Mouse (Mus musculus) kidney, adult 2 months (tissue): ENCODE measurements around the gene Atp2a3. TPM values are rescaled to one million over a fixed set of nuclear protein-coding genes. Genes with fewer than 3 reads are reported as not detected.

Source experiments
- DNase-seq: peaks from one replicate; pipeline ENCODE4 v3.0.0; 2021
- H3K27ac ChIP-seq: fragments of 200-500 bp; 2 replicates; pipeline ENCODE4 v1.5.1; 2012; ENCODE audit warnings: low read depth, low read length, control low read depth, inconsistent platforms; ENCODE audit not compliant: insufficient read depth
- H3K27me3 ChIP-seq: fragments of 200-500 bp; replicated peaks from 2 replicates; pipeline ENCODE4 v1.6.1; 2012; ENCODE audit warnings: mild to moderate bottlenecking, moderate library complexity, low read length, inconsistent platforms; ENCODE audit not compliant: control insufficient read depth, insufficient read depth
- H3K36me3 ChIP-seq: fragments of 200-500 bp; 2 replicates; pipeline ENCODE4 v1.6.1; 2012; ENCODE audit warnings: mild to moderate bottlenecking, moderate library complexity, low read length, inconsistent platforms; ENCODE audit not compliant: control insufficient read depth, insufficient read depth
- H3K4me1 ChIP-seq: fragments of 200-500 bp; 2 replicates; pipeline ENCODE4 v1.6.1; 2011; ENCODE audit warnings: low read length; ENCODE audit not compliant: control insufficient read depth, insufficient read depth
- H3K4me3 ChIP-seq: fragments of 200-500 bp; 2 replicates; pipeline ENCODE4 v1.5.1; 2011; ENCODE audit warnings: mild to moderate bottlenecking, low read depth, low read length, control low read depth; ENCODE audit not compliant: insufficient read depth
- CTCF ChIP-seq: fragments of 200-500 bp; conservative IDR thresholded peaks from 2 replicates; pipeline ENCODE4 v1.5.1; 2011; ENCODE audit warnings: low read depth, mild to moderate bottlenecking, control low read depth, low read length, moderate library complexity, mixed read lengths; ENCODE audit not compliant: insufficient read depth, insufficient read length
- POLR2A ChIP-seq: fragments of 200-500 bp; IDR thresholded peaks from one replicate; pipeline ENCODE4 v1.6.1; 2011; ENCODE audit warnings: low read depth, low read length, control low read depth
- WGBS: fragments of 180-500 bp; shearing (Covaris S2); methylation state at CpG from one replicate; pipeline ENCODE4 v1.1.7; 2018; 5-methylcytosine and 5-hydroxymethylcytosine counted together
- polyA plus RNA-seq: library from polyadenylated mRNA; depleted of rRNA; stranded (reverse); fragments of >200 nt; gene quantifications from 2 replicates; pipeline ENCODE4 v1.2.3, GENCODE M21; 2012

Atp2a3 gene
- polyA plus RNA-seq, 1 experiment: 28.7 TPM

DNA sequence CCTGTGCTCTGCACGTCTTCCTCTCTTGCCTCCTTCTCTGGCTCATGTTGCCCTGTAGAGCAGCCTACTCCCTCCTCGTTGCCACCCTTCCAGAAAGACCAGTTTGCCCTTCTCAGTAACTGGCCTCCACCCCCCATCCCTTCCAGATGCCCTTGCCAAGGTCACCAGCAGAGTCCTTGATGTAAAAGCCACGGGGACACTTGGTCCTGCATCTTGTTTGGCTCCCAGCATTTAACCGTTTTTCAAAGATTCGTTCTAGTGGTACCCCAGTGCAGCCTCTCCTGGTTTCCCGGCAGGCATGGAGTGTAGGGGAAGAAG lies 55.1 kb downstream of the Atp2a3 start:
- Histone ChIP-seq H3K27ac (no peak overlapping the region), H3K4me3 (no peak overlapping the region), H3K36me3 (no peaks in the 10 kb centered on the region), H3K4me1 (peaks cover 7% of the 10 kb centered on the region), H3K27me3 (no peaks in the 10 kb centered on the region)
- TF ChIP-seq CTCF (no peak), POLR2A (no peak)
- WGBS: 71% methylated on average over 6 of the region's 6 CpGs
- no peak for DNase-seq

- TF ChIP-seq POLR2A (no peak), CTCF (no peak)
- Histone ChIP-seq H3K27ac (no peak within 1 kb of the TSS), H3K4me1 (peaks cover 6% of the 10 kb centered on the region), H3K27me3 (no peaks in the 10 kb centered on the region), H3K36me3 (no peaks in the 10 kb centered on the region), H3K4me3 (peak within 1 kb of the TSS; percentile 66)
- peak; percentile 95 for DNase-seq
- 2% methylated on average over 57 of the region's 57 CpGs for WGBS
These were observed 57.6 kb downstream of the Atp2a3 start, which contains the start of gene Camkk1 for GRCm38 (mm10) chr11:73018471-73019146. Gene Camkk1, plus strand, starts transcription at chr11:73019008.

DNA sequence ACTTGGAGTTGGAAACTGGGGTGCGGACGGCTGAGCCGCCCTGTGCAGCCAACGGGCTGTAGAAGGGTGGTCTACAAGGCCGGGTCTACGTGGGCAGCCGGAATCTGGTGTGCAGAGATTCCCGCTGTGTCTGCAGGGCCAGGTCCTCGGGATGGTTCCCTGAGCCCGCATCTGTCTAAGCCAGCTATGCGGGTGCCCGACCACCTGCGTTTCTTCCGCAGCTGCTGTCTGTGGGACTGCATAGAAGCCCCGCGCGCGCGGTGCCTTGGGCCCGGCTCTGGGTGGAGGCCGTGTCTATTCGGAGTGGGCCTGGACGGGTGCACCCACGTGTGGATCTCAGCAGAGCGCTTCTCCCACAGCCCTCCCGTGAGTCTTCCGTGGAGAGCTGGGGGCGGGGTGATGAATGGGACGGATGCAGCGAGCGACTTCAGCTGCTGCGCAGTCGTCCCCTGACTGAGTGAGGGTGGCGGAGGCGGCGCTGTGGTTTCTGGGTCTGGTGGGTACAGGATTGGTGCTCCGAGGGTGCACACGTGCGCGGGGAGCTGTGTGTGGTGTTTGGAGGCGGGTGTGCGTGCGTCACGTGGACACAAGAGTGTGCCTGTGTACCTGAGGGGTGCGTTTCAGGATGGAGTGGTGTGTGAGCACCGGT lies 58.3 kb downstream of the Atp2a3 start:
- H3K27me3 ChIP-seq: no peaks in the 10 kb centered on the region
- no peak for TF ChIP-seq CTCF
- TF ChIP-seq POLR2A: no peak
- H3K4me1 ChIP-seq: peaks cover 3% of the 10 kb centered on the region; the same call in 1 of the 2 replicates
- peak overlapping the region; percentile 66 for H3K4me3 ChIP-seq
- DNase-seq: peak; percentile 23
- H3K36me3 ChIP-seq: no peaks in the 10 kb centered on the region
- 2% methylated on average over 46 of the region's 46 CpGs for WGBS
- H3K27ac ChIP-seq: no peak overlapping the region

DNA sequence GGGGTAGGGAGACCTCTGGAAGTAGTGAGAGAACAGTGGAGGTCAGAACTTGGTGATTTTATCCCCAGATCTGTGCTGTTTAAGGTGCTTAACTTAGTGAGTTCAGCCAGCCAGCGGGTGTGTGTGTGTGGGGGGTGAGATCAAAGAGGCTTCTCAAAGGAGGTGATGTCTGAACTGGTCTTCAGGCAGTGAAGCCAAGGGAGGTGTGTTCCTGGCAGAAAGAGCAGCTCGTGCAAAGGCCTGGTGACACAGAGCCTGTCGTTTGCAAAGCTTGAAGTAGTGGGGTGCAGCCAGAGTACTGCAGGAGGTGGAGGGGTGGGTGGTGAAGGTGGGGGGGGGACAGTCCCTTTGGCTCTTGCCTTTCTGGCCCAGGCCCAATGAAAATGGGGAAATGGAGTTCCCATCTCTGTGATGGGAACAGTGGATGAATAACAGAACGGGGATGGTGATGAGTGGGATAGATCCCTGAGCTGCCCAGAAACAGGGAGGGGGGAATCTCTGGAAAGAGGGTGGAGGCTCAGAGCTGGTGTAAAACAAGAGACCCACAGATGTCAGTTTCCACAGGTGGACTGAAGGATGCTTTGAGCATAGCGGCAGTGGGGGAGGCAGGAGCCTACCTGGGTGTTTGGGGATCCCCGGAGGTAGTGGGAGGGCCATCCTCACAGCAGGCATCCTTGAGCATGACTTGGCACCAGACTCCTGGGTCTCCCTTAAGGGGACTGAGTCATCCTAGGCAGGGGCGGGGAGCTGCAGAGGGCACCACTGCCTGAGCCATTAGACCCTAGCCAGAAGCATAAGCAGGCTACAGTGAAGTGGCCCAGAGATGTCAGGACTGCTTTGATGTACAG lies 60.2 kb downstream of the Atp2a3 start:
- DNase-seq: no peak
- no peaks in the 10 kb centered on the region for H3K36me3 ChIP-seq
- WGBS: 84% methylated on average over 7 of the region's 7 CpGs
- no peak for TF ChIP-seq CTCF
- TF ChIP-seq POLR2A: no peak
- no peaks in the 10 kb centered on the region for H3K27me3 ChIP-seq
- H3K27ac ChIP-seq: no peak overlapping the region
- H3K4me3 ChIP-seq: no peak overlapping the region
- H3K4me1 ChIP-seq: no peaks in the 10 kb centered on the region

- H3K27me3 ChIP-seq: no peaks in the 10 kb centered on the region
- no peak overlapping the region for H3K4me3 ChIP-seq
- WGBS: 73% methylated on average over 9 of the region's 9 CpGs
- H3K4me1 ChIP-seq: no peaks in the 10 kb centered on the region
- TF ChIP-seq POLR2A (no peak), CTCF (no peak)
- no peaks in the 10 kb centered on the region for H3K36me3 ChIP-seq
- H3K27ac ChIP-seq: no peak overlapping the region
- no peak for DNase-seq
These were observed 62.1 kb downstream of the Atp2a3 start for GRCm38 (mm10) chr11:73023099-73023498.

DNA sequence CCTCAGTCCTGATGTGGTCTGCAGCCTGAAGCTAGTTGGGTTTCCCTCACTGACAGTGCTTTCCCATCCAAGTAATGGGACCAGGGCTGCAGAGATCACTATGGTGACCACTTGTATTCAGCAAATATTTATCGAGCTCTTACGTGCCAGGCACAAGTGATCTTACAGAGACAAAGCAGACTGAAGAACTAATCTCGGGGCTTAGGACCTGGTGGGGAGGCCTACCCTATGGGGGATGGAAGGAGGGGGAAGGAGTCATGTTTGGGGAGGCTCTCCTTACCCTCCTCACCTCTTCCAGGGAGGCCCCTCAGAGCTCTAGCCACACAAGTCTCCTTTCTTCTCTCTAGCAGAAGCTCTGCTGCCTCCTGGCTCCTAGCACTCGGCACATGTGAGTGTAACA lies 62.9 kb downstream of the Atp2a3 start:
- 79% methylated on average over 4 of the region's 4 CpGs for WGBS

DNA sequence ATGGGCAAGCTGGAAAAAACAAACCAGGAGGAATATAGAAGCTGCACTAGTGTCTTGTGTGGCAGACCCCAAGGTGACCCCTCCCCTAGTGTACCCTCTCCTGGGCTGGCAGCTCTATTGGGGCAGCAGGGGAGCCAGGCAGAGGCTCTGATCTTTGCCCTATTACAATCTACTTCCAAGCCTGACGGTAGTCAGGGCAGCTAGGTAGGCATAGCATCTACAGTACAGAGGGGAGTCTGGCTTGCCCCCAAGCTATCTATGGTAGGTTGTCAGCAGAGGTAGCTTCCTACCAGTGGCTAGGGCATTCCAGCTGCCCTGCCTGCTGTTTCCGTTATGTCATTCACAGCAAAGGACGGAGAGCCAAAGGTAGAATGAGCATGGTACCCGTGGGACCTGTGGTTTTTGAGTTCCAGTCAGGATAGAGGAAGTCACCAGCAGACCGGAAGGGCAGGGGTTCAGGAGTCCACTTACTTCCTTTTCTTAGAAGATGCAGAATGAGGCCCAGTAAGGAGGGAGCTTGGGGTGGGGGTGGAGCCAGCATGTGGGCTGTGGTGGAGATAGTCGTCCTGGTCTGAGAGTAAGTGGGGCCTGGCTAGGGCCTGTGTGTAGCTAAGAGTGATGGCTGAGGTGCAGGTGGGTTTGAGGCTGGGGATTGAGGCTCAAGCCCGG lies 63.4 kb downstream of the Atp2a3 start:
- no peaks in the 10 kb centered on the region for H3K4me1 ChIP-seq
- 38% methylated on average over 7 of the region's 7 CpGs for WGBS
- no peaks in the 10 kb centered on the region for H3K36me3 ChIP-seq
- DNase-seq: peak; percentile 69
- no peak overlapping the region for H3K27ac ChIP-seq
- no peaks in the 10 kb centered on the region for H3K27me3 ChIP-seq
- TF ChIP-seq CTCF (no peak), POLR2A (no peak)
- no peak overlapping the region for H3K4me3 ChIP-seq

More for the DNA sequence above, 62.9 kb downstream of the Atp2a3 start:
- Histone ChIP-seq H3K4me3 (no peak overlapping the region), H3K27ac (no peak overlapping the region), H3K27me3 (no peaks in the 10 kb centered on the region), H3K4me1 (no peaks in the 10 kb centered on the region), H3K36me3 (no peaks in the 10 kb centered on the region)
- DNase-seq: no peak
- TF ChIP-seq CTCF: no peak
- TF ChIP-seq POLR2A: no peak
